Mouse (Mus musculus) heart, embryonic 10.5 days (tissue): Measurements from ENCODE around the gene Zfp384. TPM values are rescaled to one million over a fixed set of nuclear protein-coding genes. Genes with fewer than 3 reads are reported as not detected.
A peak's percentile ranks its signal among the peaks of the same experiment; 100 is the strongest.
"Not testable (repeated sequence)": the region's sequence is repeated elsewhere in the genome, so short reads cannot be mapped to it uniquely, and the experiment has no call there.

ENCODE experiments used
- DNase-seq: peaks from one replicate; pipeline ENCODE4 v3.0.0-alpha.2; 2017; ENCODE audit warnings: low spot score
- H3K27ac ChIP-seq: fragments of 300-500 bp; sonication (generic); 2 replicates; pipeline ENCODE4 v1.5.1; 2016; ENCODE audit warnings: mild to moderate bottlenecking
- H3K27me3 ChIP-seq: fragments of 300-500 bp; sonication (generic); 2 replicates; pipeline ENCODE4 v1.6.1; 2016; ENCODE audit warnings: mild to moderate bottlenecking; ENCODE audit not compliant: poor library complexity, insufficient read depth, severe bottlenecking
- H3K36me3 ChIP-seq: fragments of 300-500 bp; sonication (generic); 2 replicates; pipeline ENCODE4 v1.6.1; 2016; ENCODE audit warnings: mild to moderate bottlenecking, moderate library complexity
- H3K4me1 ChIP-seq: fragments of 300-500 bp; sonication (generic); 2 replicates; pipeline ENCODE4 v1.6.1; 2016; ENCODE audit warnings: mild to moderate bottlenecking
- H3K4me3 ChIP-seq: fragments of 300-500 bp; sonication (generic); 2 replicates; pipeline ENCODE4 v1.5.1; 2016; ENCODE audit warnings: mild to moderate bottlenecking, moderate library complexity
- H3K9me3 ChIP-seq: fragments of 300-500 bp; sonication (generic); 2 replicates; pipeline ENCODE4 v1.6.1; 2016; ENCODE audit warnings: mild to moderate bottlenecking, moderate library complexity
- WGBS: fragments of 180-500 bp; shearing (Covaris S2); methylation state at CpG from one replicate; pipeline ENCODE4 v1.1.7; 2016; 5-methylcytosine and 5-hydroxymethylcytosine counted together
- polyA plus RNA-seq: library from polyadenylated mRNA; unstranded; fragments of >200 nt; fragmentation: Nextera tagmentation; extraction: Ambion mirVana; gene quantifications from 2 replicates; pipeline ENCODE4 v1.2.1, GENCODE M21; 2016

Zfp384 gene
- polyA plus RNA-seq, 1 experiment from 2014 or later = 14.2 TPM

- 80% methylated on average over 4 of the region's 4 CpGs for WGBS
These were observed 29.7 kb downstream of the Zfp384 start for GRCm38 (mm10) chr6:125038666-125039065.

GRCm38 (mm10) chr6:125039131-125039530 lies 30.2 kb downstream of the Zfp384 start:
- DNase-seq = no peak
- 5% methylated on average over 8 of the region's 8 CpGs for WGBS
- H3K27me3 ChIP-seq = no peaks in the 10 kb centered on the region
- peaks cover 9% of the 10 kb centered on the region; the same call in 1 of the 2 replicates for H3K4me1 ChIP-seq
- H3K27ac ChIP-seq = peak overlapping the region; percentile 86
- H3K36me3 ChIP-seq = peaks cover 43% of the 10 kb centered on the region
- peak overlapping the region; percentile 75 for H3K4me3 ChIP-seq
- H3K9me3 ChIP-seq = no peaks in the 10 kb centered on the region

More at GRCm38 (mm10) chr6:125038666-125039065, 29.7 kb downstream of the Zfp384 start:
- no peak for DNase-seq
- Histone ChIP-seq H3K4me3 (peak overlapping the region; percentile 75; the same call in 1 of the 2 replicates), H3K36me3 (peaks cover 43% of the 10 kb centered on the region), H3K4me1 (peaks cover 9% of the 10 kb centered on the region; the same call in 1 of the 2 replicates), H3K27me3 (no peaks in the 10 kb centered on the region), H3K9me3 (no peaks in the 10 kb centered on the region), H3K27ac (peak overlapping the region; percentile 86)

- Histone ChIP-seq H3K27ac (peak within 1 kb of the TSS; percentile 90), H3K4me1 (peaks cover 9% of the 10 kb centered on the region; the same call in 1 of the 2 replicates), H3K9me3 (no peaks in the 10 kb centered on the region), H3K27me3 (no peaks in the 10 kb centered on the region), H3K36me3 (peaks cover 43% of the 10 kb centered on the region), H3K4me3 (peak within 1 kb of the TSS; percentile 75)
- peak; percentile 96 for DNase-seq
- WGBS = under 1% methylated on average over 26 of the region's 26 CpGs
These were observed 30.7 kb downstream of the Zfp384 start, which contains the start of gene Ing4 for GRCm38 (mm10) chr6:125039533-125040153. TSS of gene Ing4 (plus strand) at chr6:125039760.

GRCm38 (mm10) chr6:125040221-125040620 lies 31.3 kb downstream of the Zfp384 start:
- WGBS = 19% methylated on average over 7 of the region's 7 CpGs
- peak overlapping the region; percentile 75 for H3K4me3 ChIP-seq
- peaks cover 43% of the 10 kb centered on the region for H3K36me3 ChIP-seq
- peak overlapping the region; percentile 90 for H3K27ac ChIP-seq
- peaks cover 9% of the 10 kb centered on the region; the same call in 1 of the 2 replicates for H3K4me1 ChIP-seq
- H3K27me3 ChIP-seq = no peaks in the 10 kb centered on the region
- DNase-seq = no peak
- H3K9me3 ChIP-seq = no peaks in the 10 kb centered on the region

GRCm38 (mm10) chr6:125041047-125041446 lies 32.1 kb downstream of the Zfp384 start:
- no peak for DNase-seq
- 83% methylated on average over 7 of the region's 7 CpGs for WGBS
- no peak overlapping the region for H3K4me3 ChIP-seq
- H3K9me3 ChIP-seq = no peaks in the 10 kb centered on the region
- H3K4me1 ChIP-seq = peaks cover 9% of the 10 kb centered on the region; the same call in 1 of the 2 replicates
- no peaks in the 10 kb centered on the region for H3K27me3 ChIP-seq
- H3K27ac ChIP-seq = no peak overlapping the region
- peaks cover 41% of the 10 kb centered on the region for H3K36me3 ChIP-seq

- no peak for DNase-seq
- H3K27me3 ChIP-seq = no peaks in the 10 kb centered on the region
- no peak overlapping the region for H3K27ac ChIP-seq
- H3K4me3 ChIP-seq = no peak overlapping the region
- H3K36me3 ChIP-seq = peaks cover 41% of the 10 kb centered on the region
- 81% methylated on average over 7 of the region's 7 CpGs for WGBS
- peaks cover 9% of the 10 kb centered on the region; the same call in 1 of the 2 replicates for H3K4me1 ChIP-seq
- H3K9me3 ChIP-seq = no peaks in the 10 kb centered on the region
These were observed 33.1 kb downstream of the Zfp384 start for GRCm38 (mm10) chr6:125042081-125042480.

- 38% methylated on average over 5 of the region's 5 CpGs for WGBS
These were observed 37.7 kb downstream of the Zfp384 start for GRCm38 (mm10) chr6:125046691-125047090.

GRCm38 (mm10) chr6:125049678-125050077 lies 40.7 kb downstream of the Zfp384 start, which contains the start of gene Acrbp:
TSS of gene Acrbp (plus strand) at chr6:125049689.
- Histone ChIP-seq H3K4me1 (peaks cover 5% of the 10 kb centered on the region; the same call in 1 of the 2 replicates), H3K27me3 (peaks cover 4% of the 10 kb centered on the region; the same call in 1 of the 2 replicates), H3K36me3 (peaks cover 90% of the 10 kb centered on the region), H3K4me3 (no peak within 1 kb of the TSS), H3K9me3 (no peaks in the 10 kb centered on the region), H3K27ac (no peak within 1 kb of the TSS)
- WGBS = 35% methylated on average over 20 of the region's 20 CpGs
- no peak for DNase-seq

More at GRCm38 (mm10) chr6:125046691-125047090, 37.7 kb downstream of the Zfp384 start:
- H3K9me3 ChIP-seq = no peaks in the 10 kb centered on the region
- H3K4me3 ChIP-seq = no peak overlapping the region
- H3K4me1 ChIP-seq = peaks cover 5% of the 10 kb centered on the region; the same call in 1 of the 2 replicates
- no peak overlapping the region for H3K27ac ChIP-seq
- peaks cover 4% of the 10 kb centered on the region; the same call in 1 of the 2 replicates for H3K27me3 ChIP-seq
- peak; percentile 90 for DNase-seq
- H3K36me3 ChIP-seq = peaks cover 81% of the 10 kb centered on the region

- Histone ChIP-seq H3K9me3 (no peaks in the 10 kb centered on the region), H3K4me3 (no peak overlapping the region), H3K27me3 (peaks cover 4% of the 10 kb centered on the region; the same call in 1 of the 2 replicates), H3K27ac (no peak overlapping the region), H3K36me3 (peaks cover 78% of the 10 kb centered on the region), H3K4me1 (peaks cover 5% of the 10 kb centered on the region; the same call in 1 of the 2 replicates)
- DNase-seq = no peak
- 57% methylated on average over 5 of the region's 5 CpGs for WGBS
These were observed 42.3 kb downstream of the Zfp384 start for GRCm38 (mm10) chr6:125051237-125051636.

GRCm38 (mm10) chr6:125061493-125061892 lies 52.5 kb downstream of the Zfp384 start:
- Histone ChIP-seq H3K4me3 (no peak overlapping the region), H3K9me3 (no peaks in the 10 kb centered on the region), H3K27ac (peak overlapping the region; percentile 18; the same call in 1 of the 2 replicates), H3K36me3 (no peaks in the 10 kb centered on the region), H3K4me1 (peaks cover 18% of the 10 kb centered on the region), H3K27me3 (no peaks in the 10 kb centered on the region)
- DNase-seq = no peak
- 9% methylated on average over 6 of the region's 6 CpGs for WGBS

- Histone ChIP-seq H3K4me1 (peaks cover 18% of the 10 kb centered on the region), H3K27ac (no peak overlapping the region)
These were observed 53.6 kb downstream of the Zfp384 start for GRCm38 (mm10) chr6:125062511-125062910.

GRCm38 (mm10) chr6:125063906-125064305 lies 55.0 kb downstream of the Zfp384 start:
- Histone ChIP-seq H3K36me3 (no peaks in the 10 kb centered on the region), H3K27ac (no peak overlapping the region), H3K9me3 (no peaks in the 10 kb centered on the region), H3K4me3 (no peak overlapping the region), H3K4me1 (peaks cover 18% of the 10 kb centered on the region), H3K27me3 (peaks cover 7% of the 10 kb centered on the region; the same call in 1 of the 2 replicates)
- DNase-seq = no peak
- WGBS = 79% methylated on average over 6 of the region's 6 CpGs

More at GRCm38 (mm10) chr6:125062511-125062910, 53.6 kb downstream of the Zfp384 start:
- WGBS = 80% methylated on average over 5 of the region's 5 CpGs
- Histone ChIP-seq H3K9me3 (no peaks in the 10 kb centered on the region), H3K36me3 (no peaks in the 10 kb centered on the region), H3K4me3 (no peak overlapping the region), H3K27me3 (no peaks in the 10 kb centered on the region)
- DNase-seq = no peak

GRCm38 (mm10) chr6:125065223-125065622 lies 56.3 kb downstream of the Zfp384 start:
- not testable (repeated sequence) for H3K36me3 ChIP-seq, DNase-seq, H3K4me3 ChIP-seq, H3K27me3 ChIP-seq, H3K9me3 ChIP-seq, H3K27ac ChIP-seq
- H3K4me1 ChIP-seq = peaks cover 18% of the 10 kb centered on the region
- no CpG with 5 or more reads among the region's 1 CpGs for WGBS
